In the genomic region with DNA sequence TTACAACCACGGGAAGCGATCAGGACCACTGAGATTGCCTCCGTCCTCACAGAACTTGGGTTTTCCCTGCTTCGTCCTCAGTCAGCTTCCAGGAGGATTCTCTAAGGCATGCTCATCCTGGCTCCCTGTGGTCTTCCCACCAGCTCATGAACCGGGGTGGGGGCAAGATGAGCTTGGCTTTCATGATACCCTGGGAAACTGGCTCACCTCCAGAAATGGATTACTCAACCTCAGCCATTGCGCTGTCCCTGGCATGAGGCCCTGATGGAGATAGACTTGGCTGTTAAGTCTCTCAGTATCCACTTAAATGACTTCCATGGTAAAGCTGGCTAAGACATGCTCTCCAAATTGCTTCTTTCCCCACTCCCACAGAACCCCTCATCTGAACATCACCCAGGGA, we compare ENCODE assay signal across 18 mouse cellular contexts.
DNase-seq lines count a peak whose midpoint lies in the region; ATAC-seq and TF ChIP-seq lines count a peak whose summit lies in the region.
"Had no signal": no experiment of that assay in that cellular context is flagged by ENCODE, and none has a peak within 500 bp of the region (broad histone marks: within the 10 kb centered on the region; RNA-seq: fewer than 3 reads in every experiment).

No protein-coding gene starts in this region.

- no peaks in the 10 kb centered on the region for H3K9me3 ChIP-seq in embryonic facial prominence, embryonic 14.5 days (ENCODE audit: control insufficient read depth, low read length)
- no peaks in the 10 kb centered on the region for H3K9me3 ChIP-seq in embryonic facial prominence, embryonic 10.5 days
- no peaks in the 10 kb centered on the region for H3K9me3 ChIP-seq in midbrain, postnatal 0 days (ENCODE audit: low read length)
- no peaks in the 10 kb centered on the region for H3K9me3 ChIP-seq in midbrain, embryonic 11.5 days (ENCODE audit: control insufficient read depth, low read length)
- H3K9me3 ChIP-seq: embryonic facial prominence, embryonic 12.5 days; heart, embryonic 13.5 days; limb, embryonic 13.5 days; midbrain, embryonic 12.5 days had no signal

- H3K27me3 ChIP-seq in embryonic facial prominence, embryonic 14.5 days (replicated peaks; ENCODE audit: control insufficient read depth, insufficient read depth, low read length) = no peaks in the 10 kb centered on the region
- no peaks in the 10 kb centered on the region for H3K27me3 ChIP-seq in embryonic facial prominence, embryonic 10.5 days (replicated peaks; ENCODE audit: low read depth, poor library complexity, severe bottlenecking)
- H3K27me3 ChIP-seq in midbrain, postnatal 0 days (ENCODE audit: insufficient read depth, low read length) = no peaks in the 10 kb centered on the region
- no peaks in the 10 kb centered on the region for H3K27me3 ChIP-seq in midbrain, embryonic 11.5 days (ENCODE audit: control insufficient read depth, insufficient read depth, low read length)
- H3K27me3 ChIP-seq: embryonic facial prominence, embryonic 12.5 days; heart, embryonic 13.5 days; limb, embryonic 13.5 days; midbrain, embryonic 12.5 days had no signal

- ATAC-seq in embryonic facial prominence, embryonic 14.5 days (ENCODE audit: low read depth) = no peak
- ATAC-seq in midbrain, postnatal 0 days (ENCODE audit: low FRiP score) = no peak
- ATAC-seq in midbrain, embryonic 11.5 days (ENCODE audit: low FRiP score) = no peak
- ATAC-seq: forebrain, embryonic 16.5 days had no signal

- no peaks in the 10 kb centered on the region for H3K4me1 ChIP-seq in embryonic facial prominence, embryonic 14.5 days (ENCODE audit: control insufficient read depth, insufficient read depth, low read length)
- H3K4me1 ChIP-seq in embryonic facial prominence, embryonic 10.5 days = no peaks in the 10 kb centered on the region
- 0 out of 2 replicates have a peak, but pooled peaks cover 2% of the 10 kb centered on the region for H3K4me1 ChIP-seq in midbrain, postnatal 0 days (ENCODE audit: insufficient read depth, low read length)
- no peaks in the 10 kb centered on the region for H3K4me1 ChIP-seq in midbrain, embryonic 11.5 days (ENCODE audit: control insufficient read depth, insufficient read depth, low read length)
- H3K4me1 ChIP-seq: embryonic facial prominence, embryonic 12.5 days; heart, embryonic 13.5 days; limb, embryonic 13.5 days; midbrain, embryonic 12.5 days had no signal

- no peak for TF ChIP-seq CTCF in midbrain, postnatal 0 days (IDR thresholded peaks at IDR 0.05)

- no peaks in the 10 kb centered on the region for H3K36me3 ChIP-seq in embryonic facial prominence, embryonic 14.5 days (ENCODE audit: control insufficient read depth, insufficient read depth, low read length)
- no peaks in the 10 kb centered on the region for H3K36me3 ChIP-seq in embryonic facial prominence, embryonic 10.5 days (replicated peaks)
- no peaks in the 10 kb centered on the region for H3K36me3 ChIP-seq in midbrain, postnatal 0 days (ENCODE audit: insufficient read depth, low read length)
- no peaks in the 10 kb centered on the region for H3K36me3 ChIP-seq in midbrain, embryonic 11.5 days (ENCODE audit: control insufficient read depth, insufficient read depth, low read length)
- H3K36me3 ChIP-seq: embryonic facial prominence, embryonic 12.5 days; heart, embryonic 13.5 days; limb, embryonic 13.5 days; midbrain, embryonic 12.5 days had no signal

- WGBS in embryonic facial prominence, embryonic 14.5 days = 80% methylated on average over 6 of the region's 6 CpGs
- WGBS in embryonic facial prominence, embryonic 10.5 days = 92% methylated on average over 6 of the region's 6 CpGs
- 75% methylated on average over 6 of the region's 6 CpGs for WGBS in midbrain, postnatal 0 days
- 88% methylated on average over 6 of the region's 6 CpGs for WGBS in midbrain, embryonic 11.5 days

- H3K9ac ChIP-seq in embryonic facial prominence, embryonic 14.5 days (ENCODE audit: low read depth, low read length) = no peak overlapping the region
- no peak overlapping the region for H3K9ac ChIP-seq in midbrain, postnatal 0 days (replicated peaks; ENCODE audit: low read length, poor library complexity, severe bottlenecking)
- no peak overlapping the region for H3K9ac ChIP-seq in midbrain, embryonic 11.5 days (ENCODE audit: low read length)
- H3K9ac ChIP-seq: embryonic facial prominence, embryonic 12.5 days; heart, embryonic 13.5 days; limb, embryonic 13.5 days; midbrain, embryonic 12.5 days had no signal

- intact Hi-C loops in left cerebral cortex, postnatal 4 days (cut with DNase I) = no loop called here
- intact Hi-C loops in left cerebral cortex, postnatal 14 days (cut with DNase I) = no loop called here

- peak; percentile 24 for DNase-seq in embryonic facial prominence, embryonic 14.5 days (ENCODE audit: low spot score)
- no peak for DNase-seq in embryonic facial prominence, embryonic 10.5 days (ENCODE audit: low spot score)
- peak; percentile 83 for DNase-seq in left cerebral cortex, postnatal 4 days
- DNase-seq in left cerebral cortex, postnatal 14 days (ENCODE audit: low spot score in 2 of 2) = no peak
- DNase-seq in midbrain, postnatal 0 days (ENCODE audit: low spot score) = peak; percentile 72
- no peak for DNase-seq in midbrain, embryonic 11.5 days (ENCODE audit: low spot score, missing footprints)
- DNase-seq in right cerebral cortex, adult 2 months (ENCODE audit: low spot score in 2 of 2) = no peak
- DNase-seq: B cell, adult 2 months; cerebellum, adult 18-20 months; heart, adult 18-20 months; kidney, adult 11 months had no signal

- H3K4me3 ChIP-seq in embryonic facial prominence, embryonic 14.5 days (ENCODE audit: low read depth, low read length) = no peak overlapping the region
- no peak overlapping the region for H3K4me3 ChIP-seq in embryonic facial prominence, embryonic 10.5 days
- H3K4me3 ChIP-seq in midbrain, postnatal 0 days (ENCODE audit: low read depth, low read length) = no peak overlapping the region
- H3K4me3 ChIP-seq in midbrain, embryonic 11.5 days (ENCODE audit: low read depth, low read length) = no peak overlapping the region
- H3K4me3 ChIP-seq: embryonic facial prominence, embryonic 12.5 days; heart, embryonic 13.5 days; limb, embryonic 13.5 days; midbrain, embryonic 12.5 days; myocyte had no signal

- no peak overlapping the region for H3K27ac ChIP-seq in embryonic facial prominence, embryonic 14.5 days (replicated peaks; ENCODE audit: low read depth, low read length)
- no peak overlapping the region for H3K27ac ChIP-seq in embryonic facial prominence, embryonic 10.5 days (replicated peaks)
- no peak overlapping the region for H3K27ac ChIP-seq in midbrain, postnatal 0 days (ENCODE audit: low read depth, low read length)
- H3K27ac ChIP-seq in midbrain, embryonic 11.5 days (ENCODE audit: low read depth, low read length) = no peak overlapping the region
- H3K27ac ChIP-seq: embryonic facial prominence, embryonic 12.5 days; heart, embryonic 13.5 days; limb, embryonic 13.5 days; midbrain, embryonic 12.5 days; stomach, postnatal 0 days had no signal

- no peak overlapping the region for H3K4me2 ChIP-seq in embryonic facial prominence, embryonic 14.5 days (ENCODE audit: low read depth, low read length)
- no peak overlapping the region for H3K4me2 ChIP-seq in midbrain, postnatal 0 days (ENCODE audit: low read depth, low read length, poor library complexity, severe bottlenecking)
- H3K4me2 ChIP-seq in midbrain, embryonic 11.5 days = no peak overlapping the region
- H3K4me2 ChIP-seq: embryonic facial prominence, embryonic 12.5 days; heart, embryonic 13.5 days; limb, embryonic 13.5 days; midbrain, embryonic 12.5 days had no signal

Comparison
In these comparisons a context has a peak if more than half of its experiments do, and no peak if none do; other contexts are left out.
1. DNase-seq: peak in embryonic facial prominence, embryonic 14.5 days (single experiment), left cerebral cortex, postnatal 4 days (single experiment) and midbrain, postnatal 0 days (single experiment); none in embryonic facial prominence, embryonic 10.5 days (single experiment), left cerebral cortex, postnatal 14 days (0 of 2), midbrain, embryonic 11.5 days (single experiment) and right cerebral cortex, adult 2 months (0 of 2).